Mouse (Mus musculus) frontal cortex, adult 2 months (tissue): ENCODE measurements around the gene Gm20388. TPM values are rescaled to one million over a fixed set of nuclear protein-coding genes. Genes with fewer than 3 reads are reported as not detected.
A peak's percentile ranks its signal among the peaks of the same experiment; 100 is the strongest.

Source experiments
- DNase-seq, 2 experiments: peaks; one replicate each; pipeline ENCODE4 v3.0.0; 2022; ENCODE audit warnings: low spot score in 1 of 2; ENCODE audit errors: extremely low spot score in 1 of 2
- polyA plus RNA-seq: library from polyadenylated mRNA; depleted of rRNA; stranded (reverse); fragments of >200 nt; gene quantifications from 2 replicates; pipeline ENCODE4 v1.2.3, GENCODE M21; 2012

The Gm20388 gene
- polyA plus RNA-seq, 1 experiment = 22.2 TPM

GRCm38 (mm10) chr8:121966110-121966509 lies 2055.5 kb downstream of the Gm20388 start:
- no peak for DNase-seq

DNA sequence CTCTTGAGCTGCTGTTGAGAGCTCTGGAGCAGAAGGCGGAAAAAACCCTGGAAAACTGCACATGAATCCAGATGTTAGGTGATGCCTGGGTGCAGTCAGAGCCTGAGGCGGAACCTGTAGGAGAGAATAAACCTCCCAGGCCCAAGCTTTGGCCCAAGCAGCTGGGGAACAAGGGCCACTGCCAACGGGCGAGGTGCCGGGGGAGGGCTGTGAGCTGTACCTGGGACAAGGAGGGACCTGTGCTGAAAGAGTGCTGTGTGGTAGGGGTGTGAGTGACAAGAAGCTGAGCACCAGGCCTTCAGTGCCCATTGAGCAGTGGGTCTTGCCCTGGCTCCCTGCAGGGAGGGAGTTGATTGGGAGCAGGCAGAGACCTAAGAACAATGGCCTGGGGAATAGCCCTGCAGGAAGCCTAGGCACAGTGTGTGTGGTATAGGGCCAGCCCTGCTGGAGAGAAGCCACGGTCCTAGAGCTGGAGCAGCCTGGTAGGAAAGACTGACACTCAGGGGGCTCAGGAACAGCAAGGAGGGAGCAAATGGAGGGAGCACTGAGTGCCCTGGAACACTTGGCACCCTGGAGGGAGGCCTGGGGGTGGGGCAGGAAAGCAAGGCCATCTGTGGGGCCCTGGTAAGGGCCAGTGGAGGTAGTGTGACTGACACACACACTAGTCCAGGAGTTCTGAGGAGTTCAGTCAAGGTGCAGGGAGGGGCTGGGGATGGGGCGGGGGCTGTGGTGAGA lies 2056.2 kb downstream of the Gm20388 start:
- DNase-seq = no peak

GRCm38 (mm10) chr8:121967977-121968376 lies 2057.3 kb downstream of the Gm20388 start:
- DNase-seq = no peak

GRCm38 (mm10) chr8:121968542-121968941 lies 2057.9 kb downstream of the Gm20388 start:
- no peak for DNase-seq

DNA sequence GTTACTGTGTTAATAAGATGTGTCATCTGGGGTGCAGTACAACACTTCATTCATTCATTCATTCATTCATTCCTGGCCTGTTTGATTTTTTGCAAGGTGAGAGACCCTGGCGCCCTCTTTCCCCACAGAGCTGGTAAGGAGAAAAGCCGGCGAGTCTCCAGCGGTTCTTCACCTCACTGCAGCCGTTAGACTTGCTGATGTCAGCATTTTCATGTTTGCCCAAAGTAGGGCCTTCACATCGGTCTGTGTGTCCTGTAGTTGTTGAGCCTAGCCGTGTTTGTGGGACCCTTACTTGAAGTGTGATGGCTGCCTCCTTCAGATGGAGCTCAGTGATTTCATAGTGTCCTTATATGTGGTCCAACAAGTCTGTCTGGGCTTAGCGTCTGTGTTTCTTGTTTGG lies 2059.6 kb downstream of the Gm20388 start:
- no peak for DNase-seq

DNA sequence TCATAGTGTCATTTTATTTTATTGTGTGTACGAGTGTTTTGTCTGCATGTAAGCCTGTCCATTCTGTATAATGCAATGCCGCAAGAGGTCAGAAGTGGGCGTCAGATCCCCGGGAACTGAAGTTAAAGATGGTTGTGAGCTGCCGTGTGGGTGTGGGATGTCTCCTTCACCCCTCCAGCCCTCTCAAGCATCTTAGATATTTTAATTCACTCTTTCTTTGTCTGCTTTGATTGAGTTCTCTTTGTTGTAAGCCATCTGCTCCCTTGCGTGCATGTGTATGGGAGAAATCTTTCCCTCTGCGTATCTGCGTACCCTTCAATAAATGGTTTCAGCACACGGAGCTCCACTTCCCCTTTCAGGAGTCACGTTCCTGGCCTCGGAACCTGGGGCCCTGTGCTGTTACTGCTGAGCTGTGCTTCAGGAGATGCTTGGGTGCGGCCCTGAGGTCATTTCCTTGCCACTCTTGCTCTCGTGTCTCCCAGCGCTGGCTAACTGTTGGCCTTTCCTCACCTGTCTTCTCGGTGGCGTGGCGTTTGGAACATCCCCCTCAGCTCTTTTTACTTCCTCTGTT lies 2060.9 kb downstream of the Gm20388 start:
- DNase-seq = no peak

DNA sequence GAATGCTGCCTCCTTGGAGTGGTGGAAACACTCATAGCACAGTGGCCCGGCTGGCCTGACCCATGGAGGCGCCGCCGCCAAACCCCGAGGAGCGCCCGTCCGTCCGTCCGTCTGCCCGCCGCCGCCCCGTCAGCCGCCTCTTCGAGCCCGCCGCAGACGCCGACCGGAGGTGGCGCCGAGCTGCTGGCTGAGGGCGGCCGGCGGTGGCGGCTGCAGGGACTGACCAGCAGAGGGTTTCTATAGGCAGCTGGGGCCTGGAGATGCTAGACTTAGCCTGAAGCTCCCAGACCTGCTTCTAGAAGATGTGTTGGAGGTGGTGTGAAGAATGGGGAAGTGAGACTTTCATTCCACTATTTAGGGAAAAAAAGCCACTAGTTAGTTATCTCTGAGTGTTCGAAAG lies 2063.3 kb downstream of the Gm20388 start:
- no peak for DNase-seq

DNA sequence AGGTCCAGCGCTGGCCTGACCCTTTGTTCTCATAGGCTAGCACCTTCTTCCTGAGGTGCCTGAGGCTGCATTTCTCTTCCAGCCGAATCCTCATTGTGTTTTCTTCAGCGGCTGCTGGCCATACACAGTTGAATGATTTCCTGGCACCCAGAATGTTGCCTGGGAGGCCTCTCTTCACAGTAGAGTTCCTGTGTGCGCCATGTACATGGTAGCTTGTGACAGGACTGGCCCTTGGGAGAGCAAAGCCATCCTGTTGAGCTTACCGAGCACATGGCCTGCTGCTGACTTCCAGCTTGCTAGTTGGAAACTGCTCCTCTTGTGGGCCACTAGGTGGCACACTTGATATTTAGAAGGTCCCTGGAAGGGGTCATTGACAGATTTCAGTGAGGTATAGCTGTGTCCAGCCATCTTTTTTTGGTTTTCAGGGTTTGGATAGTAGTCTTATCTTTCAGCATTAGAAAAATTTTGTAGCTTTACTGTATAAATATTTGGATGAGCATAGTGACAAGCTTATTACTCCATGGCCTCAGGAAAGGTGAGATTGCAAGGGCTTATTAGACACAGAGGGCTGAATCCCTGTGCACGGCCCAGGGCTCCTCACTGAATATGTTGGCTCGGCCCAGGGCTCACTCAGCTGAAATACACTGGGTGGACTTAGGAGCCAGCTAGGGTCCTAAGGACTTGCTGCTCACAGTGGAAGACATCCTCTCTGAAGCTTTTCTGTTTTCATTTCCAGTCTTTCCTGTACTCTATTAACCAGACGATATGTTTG lies 2067.4 kb downstream of the Gm20388 start:
- peak in 1 of 2 experiments; percentile 64 for DNase-seq

- no peak for DNase-seq
Observed at GRCm38 (mm10) chr8:121978670-121979069, 2068.0 kb downstream of the Gm20388 start.

DNA sequence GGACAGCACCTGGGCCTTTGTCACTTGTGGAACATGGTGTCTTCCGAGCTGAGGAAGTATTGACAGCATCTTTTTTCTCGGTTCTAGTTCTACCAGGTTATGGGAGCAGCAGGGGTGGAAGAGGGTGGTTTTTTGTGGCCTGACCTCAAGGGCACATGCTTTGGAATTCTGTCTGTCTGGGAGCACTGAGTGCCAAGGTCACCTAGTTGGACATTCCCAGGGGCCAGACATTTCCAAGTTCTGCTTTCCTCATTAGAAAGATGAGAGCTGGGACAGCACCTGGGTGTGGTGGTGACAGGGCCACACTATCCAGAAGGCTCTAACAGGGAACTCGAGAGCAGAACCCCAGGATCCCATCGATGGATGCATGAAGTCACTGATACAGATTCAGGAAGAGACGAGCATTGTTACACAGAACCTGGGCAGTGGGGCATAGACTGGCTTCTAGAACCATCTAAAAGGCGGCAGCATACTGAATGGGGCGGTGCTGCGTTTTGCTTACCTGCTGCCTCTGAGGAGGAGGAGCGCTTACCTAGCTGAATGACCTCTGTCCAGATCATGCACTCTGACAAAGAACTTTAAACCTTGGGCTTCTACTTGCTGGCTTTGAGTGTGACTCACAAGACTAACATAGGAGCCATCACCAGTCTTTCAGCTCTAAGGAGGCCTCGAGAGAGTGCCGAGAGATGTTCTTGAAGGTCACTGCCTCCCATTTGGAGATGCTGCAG lies 2070.3 kb downstream of the Gm20388 start:
- no peak for DNase-seq

DNA sequence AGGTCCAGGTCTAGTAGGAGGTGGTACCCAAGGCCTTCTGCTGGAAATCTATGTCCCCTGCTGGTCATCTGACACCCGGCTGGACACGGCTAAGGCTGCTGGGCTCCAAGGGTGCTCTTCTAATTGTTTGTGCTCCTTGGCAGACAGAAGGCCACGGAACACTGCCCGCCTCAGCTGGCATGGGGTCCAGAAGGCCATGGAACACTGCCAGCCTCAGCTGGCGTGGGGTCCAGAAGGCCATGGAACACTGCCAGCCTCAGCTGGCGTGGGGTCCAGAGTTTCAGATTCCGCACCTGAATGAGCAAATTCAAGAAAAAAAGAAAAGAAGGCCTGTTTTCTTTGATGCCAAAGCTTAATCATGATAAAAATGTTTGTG lies 2070.9 kb downstream of the Gm20388 start:
- no peak for DNase-seq

GRCm38 (mm10) chr8:121985673-121986072 lies 2075.0 kb downstream of the Gm20388 start:
- no peak for DNase-seq

GRCm38 (mm10) chr8:121987892-121988291 lies 2077.3 kb downstream of the Gm20388 start:
- no peak for DNase-seq

- DNase-seq = no peak
Observed at GRCm38 (mm10) chr8:121990506-121991255, 2080.0 kb downstream of the Gm20388 start.

DNA sequence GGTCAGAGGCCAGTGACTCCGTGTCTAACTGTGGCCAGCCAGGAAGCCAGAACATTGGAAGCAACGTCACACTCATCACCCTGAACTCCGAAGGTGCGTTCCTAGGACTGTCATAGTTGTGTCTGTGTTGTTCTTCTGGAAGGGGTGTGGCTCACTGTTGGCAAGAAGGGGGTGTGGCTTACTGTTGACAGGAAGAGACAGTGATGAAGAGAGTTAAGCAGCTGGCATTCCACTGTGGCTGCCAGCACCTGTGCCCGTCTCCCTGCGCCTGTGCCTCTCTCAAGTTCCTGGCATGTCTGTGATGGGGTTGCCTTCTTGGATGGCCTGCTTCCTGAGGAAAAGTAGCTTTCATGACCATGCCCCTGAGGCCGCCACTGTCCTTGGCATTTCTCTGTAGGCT lies 2081.0 kb downstream of the Gm20388 start:
- no peak for DNase-seq

DNA sequence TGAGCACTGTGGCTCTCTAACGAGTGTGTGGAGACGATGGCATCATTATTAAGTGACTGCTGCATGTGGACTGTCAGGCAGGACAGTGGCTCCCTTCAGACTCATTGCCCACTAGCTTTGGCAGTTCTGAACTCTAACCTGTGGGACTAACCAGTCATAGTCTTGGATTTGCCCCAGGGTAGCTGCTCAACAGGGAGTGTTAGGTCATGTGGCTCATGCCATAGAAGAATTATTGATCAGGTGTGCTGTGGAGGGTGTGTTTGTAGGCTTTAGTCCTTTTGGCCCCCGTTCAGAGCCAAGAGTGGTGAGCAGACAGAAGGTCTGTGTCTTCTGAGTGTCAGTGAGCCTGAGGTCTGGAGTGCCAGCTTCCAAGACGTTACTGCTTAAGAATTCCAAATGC lies 2082.3 kb downstream of the Gm20388 start:
- DNase-seq = no peak

DNA sequence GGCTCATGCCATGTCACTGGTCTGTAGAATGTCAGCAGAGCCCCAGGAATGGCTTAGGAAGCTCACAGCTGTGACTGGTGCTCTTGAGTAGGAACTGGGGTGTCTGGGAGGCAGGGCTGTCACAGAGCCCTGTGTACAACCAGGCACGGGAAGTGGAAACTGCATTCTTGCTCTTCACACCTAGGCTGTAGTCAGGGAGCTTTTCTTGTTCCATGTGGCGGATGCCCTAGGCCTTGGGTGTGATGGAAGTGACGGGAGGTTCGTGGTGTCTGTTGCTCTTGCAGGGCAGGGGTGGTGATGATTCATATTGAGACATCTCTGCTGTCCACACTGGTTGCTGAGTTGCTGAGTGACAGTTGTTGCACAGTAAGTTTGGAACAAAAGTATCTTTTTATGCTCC lies 2084.5 kb downstream of the Gm20388 start:
- DNase-seq = no peak

DNA sequence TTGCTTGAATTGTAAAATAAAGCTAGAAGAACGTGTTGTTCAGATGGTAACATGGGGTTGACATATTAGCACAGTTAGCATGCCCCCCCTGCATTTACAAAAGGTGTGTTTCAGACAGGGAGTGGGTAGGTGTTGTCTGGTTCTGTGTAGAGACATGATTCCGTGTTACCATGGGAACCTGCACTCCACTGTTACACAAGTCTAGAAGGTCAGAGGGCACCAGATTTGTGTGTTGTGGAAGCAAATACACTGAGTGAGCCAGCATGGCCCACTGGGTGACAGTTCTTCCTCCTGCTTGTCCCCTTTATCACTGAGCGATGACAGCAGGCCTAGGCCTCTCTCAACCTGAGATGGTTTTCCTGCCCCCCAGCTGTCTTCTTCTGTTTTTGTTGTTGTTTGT lies 2085.3 kb downstream of the Gm20388 start:
- no peak for DNase-seq

- no peak for DNase-seq
Observed at GRCm38 (mm10) chr8:121998631-121999030, 2088.0 kb downstream of the Gm20388 start.

- no peak for DNase-seq
Observed at GRCm38 (mm10) chr8:121999211-121999610, 2088.6 kb downstream of the Gm20388 start.
